Mouse (Mus musculus) G1E (cell line): ENCODE results near the gene Upf2.

Experiments
- CTCF ChIP-seq: IDR thresholded peaks from 2 replicates; pipeline ENCODE4 v1.5.1; 2012; ENCODE audit warnings: low read depth, low read length, inconsistent platforms, mixed read lengths
- POLR2AphosphoS5 ChIP-seq: IDR thresholded peaks from 2 replicates; pipeline ENCODE4 v1.6.1; 2012; ENCODE audit warnings: low read depth, low read length, inconsistent platforms; ENCODE audit not compliant: insufficient replicate concordance

GRCm38 (mm10) chr2:6075530-6075896 lies 124.2 kb downstream of the Upf2 start:
- no peak for TF ChIP-seq POLR2AphosphoS5
- TF ChIP-seq CTCF = no peak
